Mouse (Mus musculus) gastrocnemius, postnatal 36 days (tissue): ENCODE measurements around the gene Inpp5a. TPM values are rescaled to one million over a fixed set of nuclear protein-coding genes. Genes with fewer than 3 reads are reported as not detected.

Source experiments
- DNase-seq, 2 experiments: peaks; one replicate each; pipeline ENCODE4 v3.0.0; 2022
- intact Hi-C: fragments of 180-260 bp; cut with DNase I; formaldehyde crosslinking; loops from one replicate; pipeline ENCODE4 v1.15.1; 2025
- long read RNA-seq, 2 experiments: library from polyadenylated mRNA; stranded (forward); transcript quantifications; one replicate each; pipeline ENCODE4 v2.0.0; 2021
- total RNA-seq, 2 experiments: library from RNA; stranded (reverse); gene quantifications; 2 replicates each; pipeline ENCODE4 v1.2.3; 2021

The Inpp5a gene
- total RNA-seq: 10 to 100 TPM; 61.3 to 72.5 TPM
- long read RNA-seq, experiment 1, transcript Inpp5a-203 (16 exons, 2,826 nt): major isoform, 35 of 62 reads
- long read RNA-seq, experiment 1, partial matches to known transcripts: 19 of 62 reads
- long read RNA-seq, experiment 1, other reads (novel, unspliced or antisense): 7 of 62 reads
- long read RNA-seq, experiment 2, transcript Inpp5a-203 (16 exons, 2,826 nt): major isoform, 63 of 89 reads
- long read RNA-seq, experiment 2, partial matches to known transcripts: 10 of 89 reads
- long read RNA-seq, experiment 2, other reads (novel, unspliced or antisense): 14 of 89 reads

GRCm38 (mm10) chr7:139388670-139389212 is at the start of gene Inpp5a:
Inpp5a (plus strand) TSS chr7:139389109.
- peak; percentile 99 for DNase-seq
- intact Hi-C loops: loop anchor here (2.0 to 10.0 kb wide), 3 partner anchors 24 to 154 kb away; no protein-coding TSS in a partner anchor

GRCm38 (mm10) chr7:139339184-139339583 is 49.7 kb upstream of the Inpp5a start:
- intact Hi-C loops: no loop called here
- no peak for DNase-seq

GRCm38 (mm10) chr7:139341020-139341660 is 47.8 kb upstream of the Inpp5a start:
- intact Hi-C loops: no loop called here
- DNase-seq: no peak

GRCm38 (mm10) chr7:139342809-139343208 is 46.1 kb upstream of the Inpp5a start:
- no peak for DNase-seq
- intact Hi-C loops: no loop called here

GRCm38 (mm10) chr7:139347051-139347450 is 41.9 kb upstream of the Inpp5a start:
- DNase-seq: no peak
- intact Hi-C loops: no loop called here

- intact Hi-C loops: no loop called here
- DNase-seq: no peak
Observed at GRCm38 (mm10) chr7:139350606-139351005, 38.3 kb upstream of the Inpp5a start.

GRCm38 (mm10) chr7:139354370-139355139 is 34.4 kb upstream of the Inpp5a start:
- intact Hi-C loops: no loop called here
- peak in 1 of 2 experiments; percentile 14 for DNase-seq

GRCm38 (mm10) chr7:139357043-139357442 is 31.9 kb upstream of the Inpp5a start:
- intact Hi-C loops: no loop called here
- DNase-seq: no peak

- DNase-seq: no peak
- intact Hi-C loops: no loop called here
Observed at GRCm38 (mm10) chr7:139359906-139360305, 29.0 kb upstream of the Inpp5a start.

- no peak for DNase-seq
- intact Hi-C loops: no loop called here
Observed at GRCm38 (mm10) chr7:139360890-139361559, 27.9 kb upstream of the Inpp5a start.

- DNase-seq: no peak
- intact Hi-C loops: no loop called here
Observed at GRCm38 (mm10) chr7:139361799-139362198, 27.1 kb upstream of the Inpp5a start.

GRCm38 (mm10) chr7:139362514-139362913 is 26.4 kb upstream of the Inpp5a start:
- intact Hi-C loops: no loop called here

GRCm38 (mm10) chr7:139363281-139364004 is 25.5 kb upstream of the Inpp5a start:
- intact Hi-C loops: loop anchor here (2.0 kb wide), 2 partner anchors 25 to 55 kb away; partner anchors contain the start of gene Inpp5a
- DNase-seq: peak; percentile 47 to 50

More at GRCm38 (mm10) chr7:139362514-139362913, 26.4 kb upstream of the Inpp5a start:
- no peak for DNase-seq

GRCm38 (mm10) chr7:139364005-139364557 is 24.8 kb upstream of the Inpp5a start:
- DNase-seq: peak; percentile 63 to 68
- intact Hi-C loops: loop anchor here (2.0 kb wide), 2 partner anchors 25 to 55 kb away; partner anchors contain the start of gene Inpp5a

GRCm38 (mm10) chr7:139364936-139365830 is 23.7 kb upstream of the Inpp5a start:
- intact Hi-C loops: loop anchor here (2.0 kb wide), 2 partner anchors 24 to 56 kb away; partner anchors contain the start of gene Inpp5a
- DNase-seq: no peak

- DNase-seq: no peak
- intact Hi-C loops: no loop called here
Observed at GRCm38 (mm10) chr7:139366131-139366530, 22.8 kb upstream of the Inpp5a start.

GRCm38 (mm10) chr7:139366549-139366948 is 22.4 kb upstream of the Inpp5a start:
- intact Hi-C loops: no loop called here
- DNase-seq: no peak

GRCm38 (mm10) chr7:139368218-139368617 is 20.7 kb upstream of the Inpp5a start:
- no peak for DNase-seq
- intact Hi-C loops: no loop called here
